Mouse (Mus musculus): ENCODE results near the gene Zbtb20. TPM values are rescaled to one million over a fixed set of nuclear protein-coding genes. Genes with fewer than 3 reads are reported as not detected.

Zbtb20 gene
- polyA plus RNA-seq, 1 experiment from 2014 or later = 35.1 TPM

DNA sequence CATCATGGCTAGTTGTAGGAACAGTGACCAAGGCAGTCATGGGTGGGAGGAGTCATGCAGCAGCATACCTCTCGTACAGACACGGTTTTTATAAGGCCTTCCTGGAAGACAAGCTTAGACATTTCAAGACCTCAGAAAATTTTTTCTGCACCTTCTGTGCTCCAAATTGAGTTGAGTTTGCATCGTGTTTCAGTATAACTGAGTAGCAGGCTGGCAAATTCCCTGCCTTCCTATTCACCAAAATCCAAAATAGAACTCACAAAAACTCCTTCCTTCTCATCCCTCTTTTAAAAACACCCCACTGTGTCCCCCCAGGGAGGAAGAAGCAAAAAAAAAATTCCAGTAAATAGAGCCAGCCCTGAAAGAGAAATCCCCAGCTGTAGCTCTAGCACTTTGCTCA is 606.4 kb downstream of the Zbtb20 start:
- H3K36me3 ChIP-seq (ENCODE audit: control insufficient read depth, insufficient read depth, low read length) = no peaks in the 10 kb centered on the region
- ATAC-seq (ENCODE audit: insufficient number of reproducible peaks, insufficient read depth, low FRiP score, low read depth) = no peak
- no peaks in the 10 kb centered on the region for H3K27me3 ChIP-seq (ENCODE audit: control insufficient read depth, insufficient read depth, low read length)
- 65% methylated on average over 3 of the region's 3 CpGs for WGBS
- H3K4me1 ChIP-seq (ENCODE audit: control insufficient read depth, insufficient read depth, low read length) = no peaks in the 10 kb centered on the region
- no peak overlapping the region for H3K9ac ChIP-seq (replicated peaks; ENCODE audit: low read depth, low read length)
- H3K4me2 ChIP-seq (replicated peaks; ENCODE audit: low read depth, low read length) = no peak overlapping the region
- H3K27ac ChIP-seq (ENCODE audit: low read length) = no peak overlapping the region
- H3K4me3 ChIP-seq (ENCODE audit: low read depth, low read length) = no peak overlapping the region
- H3K9me3 ChIP-seq (ENCODE audit: control insufficient read depth, low read depth, low read length) = no peaks in the 10 kb centered on the region

DNA sequence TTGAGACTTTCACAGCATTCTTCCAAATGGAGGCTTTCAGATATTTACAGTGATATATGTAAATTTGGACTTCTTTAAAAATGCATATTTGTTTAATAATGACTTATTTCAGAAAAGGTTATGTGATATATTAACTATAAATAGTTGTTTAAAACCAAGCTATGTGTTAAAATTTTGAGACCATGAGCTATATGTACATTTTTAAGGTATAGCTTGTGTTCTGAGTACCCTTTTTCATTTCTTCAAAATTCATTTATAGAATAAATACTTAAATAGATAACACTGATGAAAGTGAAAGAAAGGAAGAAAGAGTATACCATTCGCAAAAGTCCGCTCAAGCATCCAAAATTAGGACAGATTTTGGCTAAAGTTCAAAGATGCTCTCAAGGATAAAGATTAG is 607.1 kb downstream of the Zbtb20 start:
- ATAC-seq (ENCODE audit: insufficient number of reproducible peaks, insufficient read depth, low FRiP score, low read depth) = no peak
- Histone ChIP-seq H3K27me3 (ENCODE audit: control insufficient read depth, insufficient read depth, low read length) (no peaks in the 10 kb centered on the region), H3K27ac (ENCODE audit: low read length) (no peak overlapping the region), H3K4me3 (ENCODE audit: low read depth, low read length) (no peak overlapping the region), H3K4me2 (replicated peaks; ENCODE audit: low read depth, low read length) (no peak overlapping the region), H3K4me1 (ENCODE audit: control insufficient read depth, insufficient read depth, low read length) (no peaks in the 10 kb centered on the region), H3K9me3 (ENCODE audit: control insufficient read depth, low read depth, low read length) (no peaks in the 10 kb centered on the region), H3K36me3 (ENCODE audit: control insufficient read depth, insufficient read depth, low read length) (no peaks in the 10 kb centered on the region), H3K9ac (replicated peaks; ENCODE audit: low read depth, low read length) (no peak overlapping the region)
- WGBS = 91% methylated on average over 2 of the region's 2 CpGs

DNA sequence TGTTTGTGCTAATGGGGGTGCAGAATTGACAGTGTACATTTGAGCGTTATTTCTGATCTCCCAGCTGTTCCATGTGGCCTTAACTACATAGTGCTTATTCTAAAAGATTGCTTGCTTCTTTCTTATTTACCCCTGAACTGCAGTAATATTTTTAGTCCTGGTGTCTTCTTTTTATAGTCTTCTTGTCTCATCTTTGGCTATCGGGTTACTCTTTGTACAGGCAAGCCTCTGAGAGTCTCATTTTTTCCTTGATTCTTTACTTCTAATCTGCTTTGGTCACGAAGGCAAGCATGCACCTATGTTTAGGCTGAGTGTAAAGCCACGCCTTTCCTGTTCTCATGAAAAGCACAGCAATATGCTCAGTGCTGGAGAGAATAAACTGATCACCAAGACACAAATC is 608.7 kb downstream of the Zbtb20 start:
- ATAC-seq (ENCODE audit: insufficient number of reproducible peaks, insufficient read depth, low FRiP score, low read depth) = no peak
- Histone ChIP-seq H3K27ac (ENCODE audit: low read length) (no peak overlapping the region), H3K4me3 (ENCODE audit: low read depth, low read length) (no peak overlapping the region), H3K9ac (replicated peaks; ENCODE audit: low read depth, low read length) (no peak overlapping the region), H3K4me1 (ENCODE audit: control insufficient read depth, insufficient read depth, low read length) (no peaks in the 10 kb centered on the region), H3K27me3 (ENCODE audit: control insufficient read depth, insufficient read depth, low read length) (no peaks in the 10 kb centered on the region), H3K9me3 (ENCODE audit: control insufficient read depth, low read depth, low read length) (no peaks in the 10 kb centered on the region), H3K36me3 (ENCODE audit: control insufficient read depth, insufficient read depth, low read length) (no peaks in the 10 kb centered on the region), H3K4me2 (replicated peaks; ENCODE audit: low read depth, low read length) (no peak overlapping the region)
- WGBS = 75% methylated on average over 4 of the region's 4 CpGs

DNA sequence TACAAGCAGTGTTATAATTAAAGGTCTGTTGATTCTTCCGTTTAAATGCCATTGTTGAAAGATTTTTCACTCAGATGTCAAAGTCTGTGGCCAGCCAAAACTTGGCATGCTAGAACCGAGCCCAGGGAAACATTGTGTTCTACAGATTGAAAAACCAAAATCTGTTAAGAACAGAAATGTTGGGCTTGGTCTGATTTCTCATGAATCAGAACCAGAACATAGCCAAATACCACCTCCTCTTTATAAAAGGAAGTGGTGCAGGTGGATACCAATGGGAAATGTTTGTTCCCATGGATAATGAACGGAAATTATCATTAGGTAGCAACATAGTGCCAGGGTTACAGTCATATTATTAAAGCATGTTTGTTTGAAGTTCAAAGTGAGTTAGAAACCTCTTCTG is 613.7 kb downstream of the Zbtb20 start:
- WGBS = 73% methylated on average over 3 of the region's 3 CpGs
- no peak overlapping the region for H3K4me2 ChIP-seq (replicated peaks; ENCODE audit: low read depth, low read length)
- H3K4me1 ChIP-seq (ENCODE audit: control insufficient read depth, insufficient read depth, low read length) = no peaks in the 10 kb centered on the region
- no peaks in the 10 kb centered on the region for H3K36me3 ChIP-seq (ENCODE audit: control insufficient read depth, insufficient read depth, low read length)
- no peaks in the 10 kb centered on the region for H3K9me3 ChIP-seq (ENCODE audit: control insufficient read depth, low read depth, low read length)
- H3K27me3 ChIP-seq (ENCODE audit: control insufficient read depth, insufficient read depth, low read length) = no peaks in the 10 kb centered on the region
- no peak overlapping the region for H3K9ac ChIP-seq (replicated peaks; ENCODE audit: low read depth, low read length)
- H3K27ac ChIP-seq (ENCODE audit: low read length) = no peak overlapping the region
- no peak for ATAC-seq (ENCODE audit: insufficient number of reproducible peaks, insufficient read depth, low FRiP score, low read depth)
- H3K4me3 ChIP-seq (ENCODE audit: low read depth, low read length) = no peak overlapping the region

DNA sequence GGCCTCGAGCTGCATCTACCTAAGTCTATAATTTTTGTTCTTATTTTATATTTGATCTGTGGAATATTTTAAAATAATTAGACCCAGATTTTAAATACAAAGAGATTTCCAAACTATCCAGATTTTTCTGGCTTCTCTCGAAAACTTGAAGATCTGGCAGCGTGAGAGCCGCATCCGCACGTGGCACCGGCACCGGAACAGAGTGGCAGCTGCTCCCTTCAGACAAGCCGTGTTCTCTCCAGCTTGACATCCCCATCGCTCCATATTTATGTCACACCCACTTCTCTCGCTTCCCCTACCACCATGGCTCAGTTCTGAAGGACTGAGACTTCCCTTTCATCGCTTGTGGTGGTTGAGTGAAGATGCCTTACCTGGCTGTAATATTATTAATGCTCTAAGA is 614.3 kb downstream of the Zbtb20 start:
- Histone ChIP-seq H3K9ac (replicated peaks; ENCODE audit: low read depth, low read length) (no peak overlapping the region), H3K4me2 (replicated peaks; ENCODE audit: low read depth, low read length) (no peak overlapping the region), H3K4me3 (ENCODE audit: low read depth, low read length) (no peak overlapping the region), H3K27me3 (ENCODE audit: control insufficient read depth, insufficient read depth, low read length) (no peaks in the 10 kb centered on the region), H3K36me3 (ENCODE audit: control insufficient read depth, insufficient read depth, low read length) (no peaks in the 10 kb centered on the region), H3K27ac (ENCODE audit: low read length) (no peak overlapping the region), H3K4me1 (ENCODE audit: control insufficient read depth, insufficient read depth, low read length) (no peaks in the 10 kb centered on the region), H3K9me3 (ENCODE audit: control insufficient read depth, low read depth, low read length) (no peaks in the 10 kb centered on the region)
- no peak for ATAC-seq (ENCODE audit: insufficient number of reproducible peaks, insufficient read depth, low FRiP score, low read depth)
- WGBS = 93% methylated on average over 12 of the region's 12 CpGs

DNA sequence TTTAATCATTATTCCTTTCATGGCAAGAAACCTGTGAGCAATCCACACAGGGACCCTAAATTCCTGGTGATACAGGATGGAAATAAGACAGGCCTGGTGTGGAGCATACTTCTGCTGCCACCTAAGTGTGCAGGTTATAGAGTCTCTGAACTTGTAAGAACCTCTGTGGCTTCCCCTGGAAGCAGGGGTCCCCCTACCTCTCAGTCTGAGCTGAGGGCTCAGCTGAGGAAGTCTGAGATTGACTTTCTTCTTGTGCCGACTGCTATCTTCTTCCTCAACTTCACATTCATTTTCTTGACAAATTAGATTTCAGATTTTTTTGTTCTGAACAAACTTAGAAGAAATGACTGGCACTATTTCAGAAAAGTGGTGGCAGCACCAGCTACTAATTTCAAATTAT is 617.2 kb downstream of the Zbtb20 start:
- WGBS = 68% methylated on average over 1 of the region's 1 CpGs
- no peak overlapping the region for H3K9ac ChIP-seq (replicated peaks; ENCODE audit: low read depth, low read length)
- no peak overlapping the region for H3K4me3 ChIP-seq (ENCODE audit: low read depth, low read length)

DNA sequence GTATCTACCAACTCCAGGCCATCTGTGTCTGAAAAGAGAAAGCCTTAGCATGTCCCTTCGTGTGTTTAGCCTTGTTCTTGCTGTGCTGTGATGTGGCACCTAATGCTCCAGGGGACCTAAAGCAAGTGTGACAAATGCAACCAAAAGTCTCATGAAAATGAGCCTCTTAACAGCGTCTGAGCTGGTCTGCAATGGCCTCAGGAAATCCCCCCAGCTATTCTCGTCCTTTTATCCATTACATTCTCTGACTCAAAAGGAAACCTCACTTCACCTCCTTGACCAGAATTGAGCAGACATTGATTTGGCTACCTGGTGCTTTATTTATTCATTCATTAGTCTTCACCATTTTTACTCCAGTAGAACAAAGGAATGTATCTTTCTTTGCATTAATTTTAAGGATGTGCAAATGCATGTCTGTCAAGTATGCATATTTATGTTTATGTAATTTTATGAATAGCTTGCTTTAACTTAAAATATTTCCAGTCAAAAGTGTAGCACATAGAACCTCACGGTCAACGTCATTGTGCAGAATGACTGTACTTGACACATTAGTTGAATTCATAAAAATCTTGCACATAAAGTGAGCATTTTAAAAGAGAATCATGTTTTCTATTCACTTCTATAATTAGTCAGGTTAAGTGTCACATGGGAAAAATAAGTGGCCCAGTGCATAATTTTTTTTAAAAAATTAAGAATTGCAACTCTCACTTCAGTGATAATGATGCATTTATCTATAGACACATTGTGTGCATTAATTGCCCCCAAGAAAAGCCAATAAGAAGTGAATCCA is 618.1 kb downstream of the Zbtb20 start:
- ATAC-seq (ENCODE audit: insufficient number of reproducible peaks, insufficient read depth, low FRiP score, low read depth) = no peak
- Histone ChIP-seq H3K4me3 (ENCODE audit: low read depth, low read length) (no peak overlapping the region), H3K36me3 (ENCODE audit: control insufficient read depth, insufficient read depth, low read length) (no peaks in the 10 kb centered on the region), H3K4me1 (ENCODE audit: control insufficient read depth, insufficient read depth, low read length) (no peaks in the 10 kb centered on the region), H3K27me3 (ENCODE audit: control insufficient read depth, insufficient read depth, low read length) (no peaks in the 10 kb centered on the region), H3K27ac (ENCODE audit: low read length) (no peak overlapping the region), H3K4me2 (replicated peaks; ENCODE audit: low read depth, low read length) (no peak overlapping the region), H3K9me3 (ENCODE audit: control insufficient read depth, low read depth, low read length) (no peaks in the 10 kb centered on the region), H3K9ac (replicated peaks; ENCODE audit: low read depth, low read length) (no peak overlapping the region)
- WGBS = 67% methylated on average over 5 of the region's 5 CpGs

More for the DNA sequence above, 617.2 kb downstream of the Zbtb20 start:
- H3K27me3 ChIP-seq (ENCODE audit: control insufficient read depth, insufficient read depth, low read length) = no peaks in the 10 kb centered on the region
- H3K4me2 ChIP-seq (replicated peaks; ENCODE audit: low read depth, low read length) = no peak overlapping the region
- no peaks in the 10 kb centered on the region for H3K4me1 ChIP-seq (ENCODE audit: control insufficient read depth, insufficient read depth, low read length)
- no peak overlapping the region for H3K27ac ChIP-seq (ENCODE audit: low read length)
- no peaks in the 10 kb centered on the region for H3K9me3 ChIP-seq (ENCODE audit: control insufficient read depth, low read depth, low read length)
- no peak for ATAC-seq (ENCODE audit: insufficient number of reproducible peaks, insufficient read depth, low FRiP score, low read depth)
- H3K36me3 ChIP-seq (ENCODE audit: control insufficient read depth, insufficient read depth, low read length) = no peaks in the 10 kb centered on the region

DNA sequence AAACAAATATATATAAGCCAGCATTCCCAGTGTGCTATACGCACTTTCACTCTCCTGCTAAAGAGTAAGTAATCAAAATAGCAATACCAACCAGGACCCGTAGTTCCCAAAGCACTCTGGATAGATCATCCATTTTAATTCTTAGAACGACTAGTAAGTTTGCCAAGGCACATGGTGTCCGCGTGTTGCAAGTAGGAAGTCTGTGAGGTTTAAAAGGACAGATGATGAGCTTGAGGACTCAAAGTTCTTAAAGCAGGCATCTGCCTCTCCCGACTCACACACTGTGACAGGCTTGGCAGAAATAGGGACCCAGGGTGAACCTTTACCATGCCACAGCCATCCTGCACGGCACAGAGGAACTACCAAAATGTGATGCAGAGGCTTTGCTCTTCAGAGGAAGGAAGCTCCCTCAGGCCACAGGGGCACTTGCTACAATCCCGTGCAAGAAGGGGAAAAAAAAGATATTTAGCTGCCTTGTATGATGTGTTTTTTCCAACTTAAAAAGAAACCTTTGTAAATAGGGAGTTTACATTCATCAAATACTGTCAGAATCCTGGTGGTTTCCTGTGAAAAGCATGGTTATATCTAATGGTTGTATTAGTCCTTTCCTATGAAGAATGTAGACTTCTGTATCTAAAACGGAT is 619.6 kb downstream of the Zbtb20 start:
- Histone ChIP-seq H3K9me3 (ENCODE audit: control insufficient read depth, low read depth, low read length) (no peaks in the 10 kb centered on the region), H3K4me1 (ENCODE audit: control insufficient read depth, insufficient read depth, low read length) (no peaks in the 10 kb centered on the region), H3K36me3 (ENCODE audit: control insufficient read depth, insufficient read depth, low read length) (no peaks in the 10 kb centered on the region), H3K27ac (ENCODE audit: low read length) (no peak overlapping the region), H3K4me2 (replicated peaks; ENCODE audit: low read depth, low read length) (no peak overlapping the region), H3K27me3 (ENCODE audit: control insufficient read depth, insufficient read depth, low read length) (no peaks in the 10 kb centered on the region), H3K9ac (replicated peaks; ENCODE audit: low read depth, low read length) (no peak overlapping the region), H3K4me3 (ENCODE audit: low read depth, low read length) (no peak overlapping the region)
- ATAC-seq (ENCODE audit: insufficient number of reproducible peaks, insufficient read depth, low FRiP score, low read depth) = no peak
- 78% methylated on average over 9 of the region's 9 CpGs for WGBS
